Mouse (Mus musculus): ENCODE results near the gene Grip2. TPM values are rescaled to one million over a fixed set of nuclear protein-coding genes. Genes with fewer than 3 reads are reported as not detected.

The Grip2 gene
- polyA plus RNA-seq, 1 experiment from 2014 or later, result 0.58 TPM

- Histone ChIP-seq H3K4me1 (peaks cover 29% of the 10 kb centered on the region), H3K4me3 (replicated peaks) (no peak overlapping the region), H3K27me3 (replicated peaks) (no peaks in the 10 kb centered on the region), H3K36me3 (peaks cover 16% of the 10 kb centered on the region), H3K9me3 (no peaks in the 10 kb centered on the region), H3K9ac (no peak overlapping the region; the same call in 1 of the 2 replicates), H3K4me2 (no peak overlapping the region), H3K27ac (no peak overlapping the region; the same call in 1 of the 2 replicates)
- ATAC-seq (ENCODE audit: insufficient read depth, low FRiP score, low read depth), result no peak
- 63% methylated on average over 1 of the region's 1 CpGs for WGBS
Measured at GRCm38 (mm10) chr6:91727361-91727760, 99.7 kb downstream of the Grip2 start.

GRCm38 (mm10) chr6:91721215-91721701 lies 105.8 kb downstream of the Grip2 start:
- no peak overlapping the region for H3K9ac ChIP-seq
- H3K27ac ChIP-seq, result no peak overlapping the region
- H3K27me3 ChIP-seq (replicated peaks), result no peaks in the 10 kb centered on the region
- 62% methylated on average over 12 of the region's 12 CpGs for WGBS
- no peaks in the 10 kb centered on the region for H3K9me3 ChIP-seq
- peaks cover 15% of the 10 kb centered on the region for H3K36me3 ChIP-seq
- H3K4me2 ChIP-seq, result no peak overlapping the region
- no peak for ATAC-seq (ENCODE audit: insufficient read depth, low FRiP score, low read depth)
- H3K4me1 ChIP-seq, result peaks cover 19% of the 10 kb centered on the region
- H3K4me3 ChIP-seq (replicated peaks), result no peak overlapping the region

GRCm38 (mm10) chr6:91720588-91721214 lies 106.3 kb downstream of the Grip2 start:
- H3K4me2 ChIP-seq, result no peak overlapping the region
- no peak overlapping the region for H3K9ac ChIP-seq
- no peaks in the 10 kb centered on the region for H3K9me3 ChIP-seq
- no peak overlapping the region for H3K27ac ChIP-seq
- no peaks in the 10 kb centered on the region for H3K27me3 ChIP-seq (replicated peaks)
- 47% methylated on average over 4 of the region's 4 CpGs for WGBS
- no peak overlapping the region for H3K4me3 ChIP-seq (replicated peaks)
- peaks cover 9% of the 10 kb centered on the region for H3K36me3 ChIP-seq
- H3K4me1 ChIP-seq, result peaks cover 19% of the 10 kb centered on the region
- no peak for ATAC-seq (ENCODE audit: insufficient read depth, low FRiP score, low read depth)

- Histone ChIP-seq H3K27ac (peak overlapping the region; percentile 51), H3K27me3 (replicated peaks) (no peaks in the 10 kb centered on the region), H3K9me3 (no peaks in the 10 kb centered on the region), H3K9ac (no peak overlapping the region), H3K4me1 (peaks cover 19% of the 10 kb centered on the region), H3K4me2 (no peak overlapping the region), H3K4me3 (replicated peaks) (no peak overlapping the region), H3K36me3 (peaks cover 8% of the 10 kb centered on the region; the same call in 1 of the 2 replicates)
- ATAC-seq (ENCODE audit: insufficient read depth, low FRiP score, low read depth), result no peak
- 17% methylated on average over 9 of the region's 9 CpGs for WGBS
Measured at GRCm38 (mm10) chr6:91719865-91720533, 107.1 kb downstream of the Grip2 start.

GRCm38 (mm10) chr6:91719042-91719747 lies 107.9 kb downstream of the Grip2 start:
- Histone ChIP-seq H3K9ac (no peak overlapping the region), H3K4me3 (replicated peaks) (no peak overlapping the region), H3K4me1 (peaks cover 19% of the 10 kb centered on the region), H3K4me2 (no peak overlapping the region), H3K27me3 (replicated peaks) (no peaks in the 10 kb centered on the region), H3K36me3 (peaks cover 6% of the 10 kb centered on the region; the same call in 1 of the 2 replicates), H3K27ac (peak overlapping the region; percentile 51), H3K9me3 (no peaks in the 10 kb centered on the region)
- ATAC-seq (ENCODE audit: insufficient read depth, low FRiP score, low read depth), result peak; percentile 16; the same call in 1 of the 2 replicates
- 62% methylated on average over 6 of the region's 6 CpGs for WGBS

GRCm38 (mm10) chr6:91718603-91719002 lies 108.4 kb downstream of the Grip2 start:
- 70% methylated on average over 3 of the region's 3 CpGs for whole genome bisulfite sequencing

GRCm38 (mm10) chr6:91718067-91718466 lies 109.0 kb downstream of the Grip2 start:
- Histone ChIP-seq H3K4me3 (replicated peaks) (no peak overlapping the region), H3K36me3 (0 out of 2 replicates have a peak, but pooled peaks cover 6% of the 10 kb centered on the region), H3K9me3 (no peaks in the 10 kb centered on the region), H3K9ac (no peak overlapping the region), H3K27ac (no peak overlapping the region), H3K4me1 (peaks cover 28% of the 10 kb centered on the region), H3K4me2 (no peak overlapping the region), H3K27me3 (replicated peaks) (no peaks in the 10 kb centered on the region)
- no peak for ATAC-seq (ENCODE audit: insufficient read depth, low FRiP score, low read depth)
- 76% methylated on average over 2 of the region's 2 CpGs for WGBS

More at GRCm38 (mm10) chr6:91718603-91719002, 108.4 kb downstream of the Grip2 start:
- 0 out of 2 replicates have a peak, but pooled peaks cover 6% of the 10 kb centered on the region for H3K36me3 ChIP-seq
- peaks cover 22% of the 10 kb centered on the region for H3K4me1 ChIP-seq
- ATAC-seq (ENCODE audit: insufficient read depth, low FRiP score, low read depth), result no peak
- no peaks in the 10 kb centered on the region for H3K27me3 ChIP-seq (replicated peaks)
- H3K9ac ChIP-seq, result no peak overlapping the region
- H3K4me2 ChIP-seq, result no peak overlapping the region
- 0 out of 2 replicates have a peak overlapping the region, but pooled peaks have one; percentile 51 for H3K27ac ChIP-seq
- H3K9me3 ChIP-seq, result no peaks in the 10 kb centered on the region
- H3K4me3 ChIP-seq (replicated peaks), result no peak overlapping the region

- H3K27ac ChIP-seq, result no peak overlapping the region
- H3K9me3 ChIP-seq, result no peaks in the 10 kb centered on the region
- H3K4me1 ChIP-seq, result peaks cover 44% of the 10 kb centered on the region
- H3K4me2 ChIP-seq, result no peak overlapping the region
- no peaks in the 10 kb centered on the region for H3K36me3 ChIP-seq
- no peak overlapping the region for H3K9ac ChIP-seq
- 66% methylated on average over 6 of the region's 6 CpGs for WGBS
- H3K27me3 ChIP-seq (replicated peaks), result no peaks in the 10 kb centered on the region
- no peak for ATAC-seq (ENCODE audit: insufficient read depth, low FRiP score, low read depth)
- H3K4me3 ChIP-seq (replicated peaks), result no peak overlapping the region
Measured at GRCm38 (mm10) chr6:91715988-91716810, 110.9 kb downstream of the Grip2 start.

GRCm38 (mm10) chr6:91715023-91715422 lies 112.0 kb downstream of the Grip2 start:
- H3K4me3 ChIP-seq (replicated peaks), result no peak overlapping the region
- H3K27me3 ChIP-seq (replicated peaks), result no peaks in the 10 kb centered on the region
- no peaks in the 10 kb centered on the region for H3K36me3 ChIP-seq
- H3K4me1 ChIP-seq, result peaks cover 38% of the 10 kb centered on the region
- H3K9ac ChIP-seq, result no peak overlapping the region
- no peak overlapping the region for H3K4me2 ChIP-seq
- no peaks in the 10 kb centered on the region for H3K9me3 ChIP-seq
- 69% methylated on average over 8 of the region's 8 CpGs for WGBS
- H3K27ac ChIP-seq, result no peak overlapping the region
- no peak for ATAC-seq (ENCODE audit: insufficient read depth, low FRiP score, low read depth)

- no peaks in the 10 kb centered on the region for H3K9me3 ChIP-seq
- no peak for ATAC-seq (ENCODE audit: insufficient read depth, low FRiP score, low read depth)
Measured at GRCm38 (mm10) chr6:91713370-91713896, 113.6 kb downstream of the Grip2 start.

GRCm38 (mm10) chr6:91712855-91713331 lies 114.2 kb downstream of the Grip2 start:
- no peak overlapping the region for H3K4me3 ChIP-seq (replicated peaks)
- peak; percentile 83 for ATAC-seq (ENCODE audit: insufficient read depth, low FRiP score, low read depth)
- H3K36me3 ChIP-seq, result no peaks in the 10 kb centered on the region
- no peaks in the 10 kb centered on the region for H3K9me3 ChIP-seq
- peak overlapping the region; percentile 78 for H3K27ac ChIP-seq
- WGBS, result 17% methylated on average over 10 of the region's 10 CpGs
- no peak overlapping the region for H3K9ac ChIP-seq
- H3K4me2 ChIP-seq, result peak overlapping the region; percentile 21; the same call in 1 of the 2 replicates
- peaks cover 26% of the 10 kb centered on the region for H3K4me1 ChIP-seq
- H3K27me3 ChIP-seq (replicated peaks), result no peaks in the 10 kb centered on the region

More at GRCm38 (mm10) chr6:91713370-91713896, 113.6 kb downstream of the Grip2 start:
- Histone ChIP-seq H3K4me2 (peak overlapping the region; percentile 21; the same call in 1 of the 2 replicates), H3K27me3 (replicated peaks) (no peaks in the 10 kb centered on the region), H3K27ac (peak overlapping the region; percentile 78), H3K36me3 (no peaks in the 10 kb centered on the region), H3K4me1 (peaks cover 27% of the 10 kb centered on the region), H3K4me3 (replicated peaks) (no peak overlapping the region), H3K9ac (no peak overlapping the region)
- 11% methylated on average over 5 of the region's 5 CpGs for WGBS

All from stomach, embryonic 15.5 days (tissue).